Mouse (Mus musculus): ENCODE data around the gene Atad3a.

- peak in 2 of 3 experiments; percentile 31 to 52; a peak in 4 of 6 replicates for TF ChIP-seq CTCF (IDR thresholded peaks at IDR 0.05 in 2 of 3, conservative IDR thresholded peaks at IDR 0.05 in 1 of 3; ENCODE audit: control insufficient read depth in 1 of 3, insufficient read depth in 1 of 3, low read depth in 2 of 3, low read length in 3 of 3, poor library complexity in 1 of 3, severe bottlenecking in 1 of 3)
- TF ChIP-seq EP300 (IDR thresholded peaks at IDR 0.05; ENCODE audit: low read depth in 1 of 2, low read length in 2 of 2), result no peak
- no peak for TF ChIP-seq POLR2A (IDR thresholded peaks at IDR 0.05; ENCODE audit: control insufficient read depth in 1 of 2, insufficient read depth in 1 of 2, low read depth in 1 of 2, low read length in 2 of 2, poor library complexity in 1 of 2)
- TF ChIP-seq ETS1 (IDR thresholded peaks at IDR 0.05; ENCODE audit: low read depth, low read length), result no peak
- no peak for TF ChIP-seq UBTF (IDR thresholded peaks at IDR 0.05; ENCODE audit: borderline replicate concordance, insufficient read depth, low read depth, low read length)
- TF ChIP-seq KAT2A (conservative IDR thresholded peaks at IDR 0.05; ENCODE audit: low read depth, low read length), result no peak
- TF ChIP-seq E2F4 (IDR thresholded peaks at IDR 0.05; ENCODE audit: borderline replicate concordance, low read depth, low read length), result no peak
- TF ChIP-seq MAZ (IDR thresholded peaks at IDR 0.05; ENCODE audit: low read depth, low read length), result no peak
- TF ChIP-seq NELFE (IDR thresholded peaks at IDR 0.05; ENCODE audit: low read depth, low read length), result no peak
Observed at GRCm38 (mm10) chr4:155759862-155760612, 856 bp downstream of the Atad3a start.

Data from MEL (cell line).